Mouse (Mus musculus) erythroblast, adult 5-6 weeks (primary cell): ENCODE results near the gene Slc11a1. TPM values are rescaled to one million over a fixed set of nuclear protein-coding genes. Genes with fewer than 3 reads are reported as not detected.

Experiments used
- ATAC-seq: replicated peaks from 2 replicates; pipeline ENCODE4 v1.8.0; 2016; ENCODE audit warnings: moderate number of reproducible peaks, mild to moderate bottlenecking, moderate TSS enrichment, inconsistent platforms; ENCODE audit not compliant: poor library complexity, low FRiP score, severe bottlenecking
- total RNA-seq, 2 experiments: library from RNA; stranded (forward) in 1 of 2; stranded (reverse) in 1 of 2; fragments of 150-400 nt in 1 of 2; fragments of 200-764, 138-1000 nt in 1 of 2; gene quantifications; 2 replicates each; pipeline versions ENCODE4 v1.2.3 to v1.2.4; 2015 to 2017; ENCODE audit warnings: low replicate concordance in 2 of 2

Gene Slc11a1
- total RNA-seq, 2 experiments from 2014 or later = 3.0 to 20.2 TPM

- ATAC-seq = no peak
Measured at GRCm38 (mm10) chr1:74352532-74353096, 22.4 kb upstream of the Slc11a1 start.

GRCm38 (mm10) chr1:74353453-74354229 lies 21.4 kb upstream of the Slc11a1 start:
- ATAC-seq = no peak

DNA sequence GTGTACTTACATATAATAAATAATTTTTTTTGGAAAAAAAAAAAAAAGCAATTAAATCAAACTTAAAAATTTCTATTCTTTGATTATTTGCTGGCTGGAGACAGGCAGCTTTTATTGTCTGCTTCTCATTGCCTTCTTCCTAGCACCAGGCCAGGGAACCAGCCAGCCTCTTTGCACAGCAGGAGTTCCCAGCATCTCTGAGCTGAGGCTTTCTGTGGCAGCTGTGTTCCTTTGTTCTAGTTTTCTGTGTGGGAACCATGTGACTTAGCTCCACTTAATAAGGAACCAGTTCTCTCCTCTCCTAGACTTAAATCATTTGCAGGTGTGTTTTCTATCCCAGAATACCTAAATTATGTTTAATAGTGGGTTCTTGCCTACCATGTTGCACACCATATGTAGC lies 17.5 kb upstream of the Slc11a1 start:
- ATAC-seq = no peak

- no peak for ATAC-seq
Measured at GRCm38 (mm10) chr1:74359952-74360517, 15.0 kb upstream of the Slc11a1 start.

DNA sequence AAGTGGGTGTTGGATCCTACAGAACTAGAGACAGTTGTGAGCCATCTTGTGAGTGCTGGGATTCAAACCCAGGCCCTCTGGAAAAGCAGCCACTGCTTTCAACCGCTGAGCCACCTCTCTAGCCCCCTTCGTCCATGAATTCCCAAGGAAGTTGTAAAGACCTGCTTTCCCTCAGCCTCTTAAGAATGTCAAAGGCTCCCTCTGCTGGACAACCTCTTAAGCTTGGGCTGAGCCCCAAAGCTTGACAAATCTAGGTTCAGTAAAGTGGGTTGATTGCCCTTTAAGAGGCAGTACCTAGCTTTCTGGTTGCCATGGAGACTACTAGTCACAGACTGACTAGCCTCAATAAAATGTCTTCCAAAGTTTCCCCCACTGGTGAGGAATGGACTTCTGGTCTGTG lies 13.2 kb upstream of the Slc11a1 start, which contains the start of gene Catip:
Gene Catip, plus strand, starts transcription at position 297 of the 400 bp plus-strand sequence.
- ATAC-seq = peak; percentile 46; the same call in 1 of the 2 replicates

- no peak for ATAC-seq
Measured at GRCm38 (mm10) chr1:74362325-74363229, 12.4 kb upstream of the Slc11a1 start.

- ATAC-seq = no peak
Measured at GRCm38 (mm10) chr1:74363437-74363836, 11.6 kb upstream of the Slc11a1 start.

DNA sequence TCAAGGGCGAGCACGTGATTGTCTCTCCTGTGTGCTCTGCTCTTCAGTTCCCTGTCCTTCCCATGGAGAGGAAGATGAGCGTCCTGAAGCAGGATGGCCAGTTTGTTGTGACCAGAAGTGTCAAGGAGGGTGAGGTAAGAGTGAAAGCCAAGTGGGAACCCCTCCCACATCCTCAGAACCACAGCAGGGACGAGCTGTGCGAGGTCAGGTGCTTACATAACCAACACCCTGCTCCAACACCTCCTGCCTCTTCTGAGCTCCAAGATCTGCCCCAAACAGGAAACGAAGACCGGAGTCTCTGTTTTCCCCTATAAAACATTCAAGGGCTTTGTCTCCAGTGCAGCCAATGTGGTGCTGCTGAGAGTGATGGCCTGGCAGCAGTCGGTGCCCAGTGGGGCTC lies 10.7 kb upstream of the Slc11a1 start:
- no peak for ATAC-seq

DNA sequence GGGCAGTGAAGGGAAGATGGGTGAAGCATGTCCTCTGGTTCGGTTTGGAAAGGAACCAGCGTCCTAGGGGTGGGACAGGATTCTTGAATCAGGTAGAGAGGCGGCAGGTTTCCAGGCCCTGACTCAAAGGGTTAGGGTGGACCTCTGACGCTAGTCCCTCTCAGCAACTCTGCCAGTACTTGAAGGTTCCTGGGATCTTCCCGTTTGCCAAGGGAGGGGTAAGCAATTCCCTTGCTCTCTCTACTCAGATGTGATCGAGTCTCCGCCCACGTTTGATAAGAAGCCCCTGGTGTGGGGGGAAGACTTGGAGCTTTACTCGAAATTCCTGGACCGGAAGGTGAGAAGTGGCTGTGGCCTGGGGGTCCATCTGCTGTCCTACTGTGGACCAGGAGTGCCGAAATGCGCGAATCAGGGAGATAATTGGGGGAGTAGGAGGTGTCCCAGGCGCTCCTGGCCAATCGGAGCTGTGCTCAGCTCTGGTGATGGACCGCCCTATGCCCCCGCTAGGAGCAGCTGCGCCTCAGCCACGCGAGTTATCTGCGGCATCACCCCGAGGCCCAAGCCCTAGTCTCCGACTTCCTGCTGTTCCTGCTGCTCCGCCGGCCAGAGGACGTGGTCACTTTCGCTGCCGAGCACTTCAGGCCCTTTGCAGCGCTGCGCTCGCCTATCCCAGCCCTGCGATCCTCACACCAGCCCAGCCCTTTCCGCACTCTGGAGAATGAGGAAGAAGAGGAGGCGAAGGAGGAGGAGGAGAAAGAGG lies 6.9 kb upstream of the Slc11a1 start:
- ATAC-seq = peak; percentile 43; the same call in 1 of the 2 replicates

- no peak for ATAC-seq
Measured at GRCm38 (mm10) chr1:74370040-74370439, 5.0 kb upstream of the Slc11a1 start.

DNA sequence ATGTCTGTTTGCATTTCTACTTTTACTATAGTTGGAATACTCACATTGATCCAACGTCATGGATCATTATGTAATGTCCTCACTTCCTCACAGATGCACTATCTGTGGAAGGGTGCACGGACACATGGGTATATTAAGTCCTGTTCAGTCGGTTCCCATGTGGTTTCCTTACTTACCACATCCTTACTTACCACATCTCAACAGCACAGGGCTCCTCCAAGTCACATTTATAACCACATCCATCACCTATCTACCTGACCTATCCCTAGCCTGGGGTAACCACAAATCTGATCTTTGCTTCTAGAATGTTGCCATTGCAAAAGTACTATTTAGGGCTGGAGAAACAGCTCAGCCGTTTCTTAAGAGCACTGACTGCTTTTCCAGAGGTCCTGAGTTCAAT lies 1.6 kb upstream of the Slc11a1 start:
- ATAC-seq = no peak

DNA sequence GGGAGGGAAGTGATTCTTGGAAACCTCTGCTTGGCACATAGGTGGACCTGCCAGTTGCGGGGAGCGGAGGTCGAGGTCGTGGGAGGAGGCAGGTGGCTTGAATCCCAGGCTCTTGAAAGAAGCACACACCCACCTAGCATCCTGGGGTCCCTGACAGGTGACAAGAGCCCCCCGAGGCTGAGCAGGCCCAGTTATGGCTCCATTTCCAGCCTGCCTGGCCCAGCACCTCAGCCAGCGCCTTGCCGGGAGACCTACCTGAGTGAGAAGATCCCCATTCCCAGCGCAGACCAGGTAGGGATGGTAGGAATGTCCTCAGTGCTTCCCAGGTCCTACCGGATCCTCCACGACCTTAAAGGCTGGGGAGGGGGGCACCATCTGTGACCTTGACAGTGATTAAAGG lies 566 bp downstream of the Slc11a1 start:
- ATAC-seq = no peak

GRCm38 (mm10) chr1:74376396-74376795 lies 1.4 kb downstream of the Slc11a1 start:
- no peak for ATAC-seq

DNA sequence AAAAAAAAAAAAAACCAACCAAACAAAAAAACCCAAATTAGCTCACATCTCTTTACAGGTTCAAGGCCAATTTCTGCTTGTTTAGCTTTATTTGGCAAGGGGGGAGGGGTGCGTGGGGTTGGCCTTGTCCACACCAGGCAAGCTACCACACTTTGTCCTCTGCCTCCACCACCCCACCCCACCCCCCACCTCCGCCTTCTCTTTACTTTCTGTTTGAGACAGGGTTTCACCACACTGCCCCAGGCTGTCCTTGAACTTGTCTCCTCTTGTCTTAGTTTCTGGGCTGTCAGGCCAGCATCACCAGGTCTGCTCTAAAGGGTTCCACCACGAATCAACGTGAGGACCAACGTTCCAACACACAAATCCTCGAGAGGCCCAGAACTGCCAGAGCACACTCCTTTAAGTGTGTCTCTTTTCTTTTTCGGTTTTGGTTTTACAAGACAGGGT lies 4.1 kb downstream of the Slc11a1 start:
- no peak for ATAC-seq

DNA sequence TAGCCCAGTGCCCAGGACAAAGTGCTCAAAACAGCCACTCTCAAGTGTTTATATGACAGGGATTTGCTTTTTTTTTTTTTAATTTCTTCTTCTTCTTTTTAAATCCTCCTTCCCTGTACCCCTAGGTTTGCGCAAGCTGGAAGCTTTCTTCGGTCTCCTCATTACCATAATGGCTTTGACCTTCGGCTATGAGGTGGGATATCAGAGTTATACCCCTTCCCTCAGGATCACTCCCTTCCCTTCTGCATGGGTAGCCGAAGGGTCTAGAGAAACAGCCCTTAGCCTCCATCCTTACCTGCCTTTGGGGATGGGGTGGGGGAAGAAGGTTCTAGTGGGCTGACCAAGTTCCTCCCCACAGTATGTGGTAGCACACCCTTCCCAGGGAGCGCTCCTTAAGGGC lies 5.5 kb downstream of the Slc11a1 start:
- ATAC-seq = no peak

DNA sequence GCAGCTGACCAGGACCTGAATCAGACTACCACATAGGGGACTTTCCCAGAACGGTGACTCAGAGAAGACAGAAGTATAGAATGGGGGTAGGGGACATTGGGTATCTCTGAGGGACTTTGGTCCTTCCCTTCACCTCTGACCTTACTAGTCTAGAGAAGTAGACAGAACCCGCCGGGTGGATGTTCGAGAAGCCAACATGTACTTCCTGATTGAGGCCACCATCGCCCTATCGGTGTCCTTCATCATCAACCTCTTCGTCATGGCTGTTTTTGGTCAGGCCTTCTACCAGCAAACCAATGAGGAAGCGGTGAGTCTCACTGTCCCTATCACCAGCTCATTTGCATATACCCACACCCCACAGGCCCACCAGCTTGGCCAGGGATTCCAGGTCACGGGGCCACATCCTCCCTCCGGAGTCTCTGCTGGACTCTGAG lies 6.6 kb downstream of the Slc11a1 start:
- ATAC-seq = no peak

GRCm38 (mm10) chr1:74383385-74383784 lies 8.4 kb downstream of the Slc11a1 start:
- ATAC-seq = no peak

DNA sequence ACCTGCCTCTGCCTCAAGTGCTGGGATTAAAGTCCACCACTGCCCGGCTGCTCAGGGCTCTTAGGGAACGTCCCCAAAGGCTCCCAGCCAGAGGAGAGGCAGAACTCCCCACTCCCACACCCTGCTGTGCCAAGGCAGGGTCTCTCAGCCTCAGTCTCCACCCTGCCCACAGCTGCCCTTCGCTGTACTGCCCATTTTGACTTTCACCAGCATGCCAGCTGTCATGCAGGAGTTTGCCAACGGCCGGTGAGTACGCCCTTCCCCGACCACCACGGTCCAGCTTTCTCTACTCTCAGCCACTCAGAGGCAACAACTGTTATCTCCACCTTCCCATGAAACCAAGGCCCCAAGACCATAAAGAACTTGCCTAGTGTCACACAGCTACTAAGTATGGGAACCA lies 9.5 kb downstream of the Slc11a1 start:
- ATAC-seq = no peak

DNA sequence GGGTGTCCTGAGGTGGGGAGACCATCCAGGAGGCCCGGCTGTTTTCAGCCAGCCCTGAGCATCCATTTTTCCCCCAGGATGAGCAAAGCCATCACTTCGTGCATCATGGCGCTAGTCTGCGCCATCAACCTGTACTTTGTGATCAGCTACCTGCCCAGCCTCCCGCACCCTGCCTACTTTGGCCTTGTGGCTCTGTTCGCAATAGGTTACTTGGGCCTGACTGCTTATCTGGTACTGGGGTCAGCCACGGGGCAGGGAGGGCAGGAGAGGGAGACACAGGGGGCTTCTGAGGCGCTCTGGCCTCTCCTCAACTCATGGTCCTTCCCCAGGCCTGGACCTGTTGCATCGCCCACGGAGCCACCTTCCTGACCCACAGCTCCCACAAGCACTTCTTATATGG lies 10.1 kb downstream of the Slc11a1 start:
- ATAC-seq = no peak
